Mouse (Mus musculus) hindbrain, embryonic 12.5 days (tissue): ENCODE data around the gene Gm7029. TPM values are rescaled to one million over a fixed set of nuclear protein-coding genes. Genes with fewer than 3 reads are reported as not detected.

Source experiments
- ATAC-seq: fragments of 200-750 bp; cut with Nextera tagmentation; 2 replicates; pipeline ENCODE4 v1.8.0; 2017; ENCODE audit warnings: moderate TSS enrichment; ENCODE audit not compliant: low FRiP score
- H3K27ac ChIP-seq: fragments of 300-500 bp; sonication (generic); 2 replicates; pipeline ENCODE4 v1.5.1; 2016; ENCODE audit warnings: mild to moderate bottlenecking
- H3K27me3 ChIP-seq: fragments of 300-500 bp; sonication (generic); 2 replicates; pipeline ENCODE4 v1.6.1; 2016; ENCODE audit warnings: mild to moderate bottlenecking
- H3K36me3 ChIP-seq: fragments of 300-500 bp; sonication (generic); 2 replicates; pipeline ENCODE4 v1.6.1; 2016; ENCODE audit warnings: mild to moderate bottlenecking
- H3K4me1 ChIP-seq: fragments of 300-500 bp; sonication (generic); 2 replicates; pipeline ENCODE4 v1.6.1; 2016
- H3K4me2 ChIP-seq: fragments of 300-500 bp; sonication (generic); replicated peaks from 2 replicates; pipeline ENCODE4 v1.6.1; 2016; ENCODE audit warnings: mild to moderate bottlenecking
- H3K4me3 ChIP-seq: fragments of 300-500 bp; sonication (generic); 2 replicates; pipeline ENCODE4 v1.5.1; 2016; ENCODE audit warnings: mild to moderate bottlenecking
- H3K9ac ChIP-seq: fragments of 300-500 bp; sonication (generic); 2 replicates; pipeline ENCODE4 v1.6.1; 2016; ENCODE audit warnings: mild to moderate bottlenecking, moderate library complexity
- H3K9me3 ChIP-seq: fragments of 300-500 bp; sonication (generic); replicated peaks from 2 replicates; pipeline ENCODE4 v1.6.1; 2016; ENCODE audit warnings: mild to moderate bottlenecking
- WGBS: fragments of 180-500 bp; shearing (Covaris S2); methylation state at CpG from one replicate; pipeline ENCODE4 v1.1.7; 2016; 5-methylcytosine and 5-hydroxymethylcytosine counted together
- polyA plus RNA-seq: library from polyadenylated mRNA; unstranded; fragments of >200 nt; fragmentation: Nextera tagmentation; extraction: Ambion mirVana; gene quantifications from 2 replicates; pipeline ENCODE4 v1.2.1, GENCODE M21; 2016

Gene Gm7029
- polyA plus RNA-seq, 1 experiment from 2014 or later = not detected

DNA sequence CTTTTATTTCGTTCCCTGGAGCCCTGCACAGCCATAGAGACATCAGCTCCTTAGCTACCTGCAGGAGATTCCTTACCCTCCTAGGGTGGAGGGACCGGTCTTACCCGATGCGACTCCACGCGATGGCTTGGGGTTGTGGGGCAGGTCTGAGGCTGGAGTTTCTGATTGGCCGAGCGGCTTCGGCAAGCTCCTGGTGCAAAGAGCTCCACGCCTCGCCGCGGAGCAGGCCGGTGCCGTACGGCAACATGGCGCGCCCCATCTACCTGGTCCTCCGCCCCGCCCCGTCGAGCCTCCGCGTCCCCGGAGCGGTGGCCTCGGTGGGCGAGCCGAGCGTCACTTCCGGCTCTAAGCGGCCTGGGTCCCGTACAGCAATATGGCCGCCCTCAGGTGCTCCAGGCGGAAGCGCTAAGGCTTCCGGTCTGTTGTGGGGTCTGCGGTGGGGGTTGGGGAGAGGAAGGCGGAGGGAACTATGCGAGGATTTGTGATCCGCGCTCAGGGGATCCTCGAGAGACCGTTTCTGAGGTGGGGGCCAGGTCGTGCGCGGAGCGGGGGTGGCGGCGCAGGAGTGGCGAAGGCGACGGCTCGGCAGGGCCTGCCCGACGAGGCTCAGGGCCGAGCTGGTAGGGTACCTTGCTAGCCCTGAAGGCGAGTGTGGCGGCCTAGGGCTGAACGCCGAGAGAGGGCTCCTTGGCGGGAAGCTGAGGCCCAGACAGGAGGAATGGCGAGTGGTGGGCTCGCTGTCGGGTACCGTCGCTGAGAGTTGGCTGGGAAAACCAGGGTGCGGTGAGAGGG lies 35.6 kb downstream of the Gm7029 start, which contains the start of gene Daxx:
Gene Daxx, plus strand, starts transcription at position 338 of the 792 bp plus-strand sequence.
- peak within 1 kb of the TSS; percentile 82 for H3K4me3 ChIP-seq
- under 1% methylated on average over 68 of the region's 68 CpGs for WGBS
- peak; percentile 96 for ATAC-seq
- H3K27ac ChIP-seq = peak within 1 kb of the TSS; percentile 92
- peak within 1 kb of the TSS; percentile 97 for H3K4me2 ChIP-seq
- no peaks in the 10 kb centered on the region for H3K9me3 ChIP-seq
- peak within 1 kb of the TSS; percentile 87 for H3K9ac ChIP-seq
- H3K4me1 ChIP-seq = peaks cover 23% of the 10 kb centered on the region
- peaks cover 32% of the 10 kb centered on the region for H3K36me3 ChIP-seq
- H3K27me3 ChIP-seq = no peaks in the 10 kb centered on the region

DNA sequence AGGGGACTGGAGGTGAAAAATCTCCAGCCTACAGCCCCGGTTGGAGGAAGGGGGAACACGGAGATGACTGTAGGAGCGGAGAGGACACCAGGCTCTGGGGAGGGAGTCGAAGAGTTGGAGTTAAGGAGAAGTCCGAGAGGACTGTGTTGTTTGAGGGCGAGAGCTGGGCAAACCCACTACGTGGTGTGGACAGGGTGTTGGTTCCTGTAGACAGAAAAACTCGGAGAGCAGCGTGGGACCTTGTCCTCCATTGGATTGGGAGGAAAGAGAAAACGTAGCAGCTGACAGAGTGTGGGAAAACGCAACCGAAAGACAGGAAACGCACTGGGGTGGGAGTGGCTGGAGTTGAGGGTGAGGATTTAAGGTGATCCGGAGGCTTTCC lies 36.2 kb downstream of the Gm7029 start:
- peak overlapping the region; percentile 82 for H3K4me3 ChIP-seq
- peak overlapping the region; percentile 92 for H3K27ac ChIP-seq
- H3K4me1 ChIP-seq = peaks cover 25% of the 10 kb centered on the region
- peak overlapping the region; percentile 97 for H3K4me2 ChIP-seq
- H3K36me3 ChIP-seq = peaks cover 37% of the 10 kb centered on the region
- H3K9ac ChIP-seq = peak overlapping the region; percentile 87
- peak; percentile 5; the same call in 1 of the 2 replicates for ATAC-seq
- no peaks in the 10 kb centered on the region for H3K27me3 ChIP-seq
- WGBS = under 1% methylated on average over 14 of the region's 14 CpGs
- no peaks in the 10 kb centered on the region for H3K9me3 ChIP-seq

DNA sequence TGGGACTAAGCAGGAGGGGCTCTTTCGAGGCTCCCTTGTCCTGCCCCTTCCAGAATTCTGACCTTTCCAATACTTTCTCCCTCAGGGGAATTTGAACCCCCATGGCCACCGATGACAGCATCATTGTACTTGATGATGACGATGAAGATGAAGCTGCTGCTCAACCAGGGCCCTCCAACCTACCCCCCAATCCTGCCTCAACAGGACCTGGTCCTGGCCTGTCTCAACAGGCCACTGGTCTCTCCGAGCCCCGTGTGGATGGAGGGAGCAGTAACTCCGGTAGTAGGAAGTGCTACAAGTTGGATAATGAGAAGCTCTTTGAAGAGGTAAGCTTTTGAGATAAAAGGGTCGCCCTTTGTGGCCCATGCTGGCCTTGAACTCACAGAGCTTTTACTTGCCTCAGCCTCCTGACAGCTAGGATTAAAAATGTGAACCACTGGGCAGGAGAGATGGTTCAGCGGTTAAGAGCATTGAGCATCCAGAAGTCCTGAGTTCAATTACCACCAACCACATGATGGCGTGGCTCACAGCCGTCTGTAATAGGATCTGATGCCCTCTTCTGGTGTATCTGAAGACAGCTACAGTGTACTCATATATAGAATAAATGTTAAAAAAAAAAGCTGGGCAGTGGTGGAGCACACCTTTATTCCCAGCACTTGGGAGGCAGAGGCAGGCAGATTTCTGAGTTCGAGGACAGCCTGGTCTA lies 36.9 kb downstream of the Gm7029 start:
- no peaks in the 10 kb centered on the region for H3K27me3 ChIP-seq
- peak overlapping the region; percentile 87 for H3K9ac ChIP-seq
- H3K4me3 ChIP-seq = peak overlapping the region; percentile 82
- peaks cover 29% of the 10 kb centered on the region for H3K4me1 ChIP-seq
- no peak overlapping the region for H3K27ac ChIP-seq
- no peaks in the 10 kb centered on the region for H3K9me3 ChIP-seq
- peak overlapping the region; percentile 97 for H3K4me2 ChIP-seq
- H3K36me3 ChIP-seq = peaks cover 41% of the 10 kb centered on the region
- WGBS = 57% methylated on average over 11 of the region's 11 CpGs
- no peak for ATAC-seq

DNA sequence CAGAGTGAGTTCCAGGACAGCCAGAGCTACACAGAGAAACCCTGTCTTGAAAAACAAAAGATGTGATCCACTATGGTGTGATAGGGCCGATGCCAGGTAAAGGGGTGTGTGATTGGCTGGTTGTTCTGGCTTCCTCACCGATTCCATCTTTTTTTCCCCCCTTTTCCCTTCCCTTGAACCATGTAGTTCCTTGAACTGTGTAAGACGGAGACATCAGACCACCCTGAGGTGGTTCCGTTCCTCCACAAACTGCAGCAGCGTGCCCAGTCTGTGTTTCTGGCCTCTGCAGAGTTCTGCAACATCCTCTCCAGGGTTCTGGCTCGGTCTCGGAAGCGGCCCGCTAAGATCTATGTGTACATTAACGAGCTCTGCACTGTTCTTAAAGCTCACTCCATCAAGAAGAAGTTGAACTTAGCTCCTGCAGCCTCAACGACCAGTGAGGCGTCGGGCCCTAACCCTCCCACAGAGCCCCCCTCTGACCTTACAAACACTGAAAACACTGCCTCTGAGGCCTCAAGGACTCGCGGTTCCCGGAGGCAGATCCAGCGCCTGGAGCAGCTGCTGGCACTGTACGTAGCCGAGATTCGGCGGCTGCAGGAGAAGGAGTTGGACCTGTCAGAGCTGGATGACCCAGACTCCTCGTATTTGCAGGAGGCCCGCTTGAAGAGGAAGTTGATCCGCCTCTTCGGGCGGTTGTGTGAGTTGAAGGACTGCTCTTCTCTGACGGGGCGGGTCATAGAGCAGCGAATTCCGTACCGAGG lies 37.6 kb downstream of the Gm7029 start:
- no peaks in the 10 kb centered on the region for H3K9me3 ChIP-seq
- H3K4me2 ChIP-seq = no peak overlapping the region
- no peak overlapping the region for H3K4me3 ChIP-seq
- WGBS = 92% methylated on average over 31 of the region's 31 CpGs
- H3K27ac ChIP-seq = no peak overlapping the region
- H3K4me1 ChIP-seq = peaks cover 29% of the 10 kb centered on the region
- ATAC-seq = no peak
- peaks cover 41% of the 10 kb centered on the region for H3K36me3 ChIP-seq
- no peak overlapping the region for H3K9ac ChIP-seq
- no peaks in the 10 kb centered on the region for H3K27me3 ChIP-seq

DNA sequence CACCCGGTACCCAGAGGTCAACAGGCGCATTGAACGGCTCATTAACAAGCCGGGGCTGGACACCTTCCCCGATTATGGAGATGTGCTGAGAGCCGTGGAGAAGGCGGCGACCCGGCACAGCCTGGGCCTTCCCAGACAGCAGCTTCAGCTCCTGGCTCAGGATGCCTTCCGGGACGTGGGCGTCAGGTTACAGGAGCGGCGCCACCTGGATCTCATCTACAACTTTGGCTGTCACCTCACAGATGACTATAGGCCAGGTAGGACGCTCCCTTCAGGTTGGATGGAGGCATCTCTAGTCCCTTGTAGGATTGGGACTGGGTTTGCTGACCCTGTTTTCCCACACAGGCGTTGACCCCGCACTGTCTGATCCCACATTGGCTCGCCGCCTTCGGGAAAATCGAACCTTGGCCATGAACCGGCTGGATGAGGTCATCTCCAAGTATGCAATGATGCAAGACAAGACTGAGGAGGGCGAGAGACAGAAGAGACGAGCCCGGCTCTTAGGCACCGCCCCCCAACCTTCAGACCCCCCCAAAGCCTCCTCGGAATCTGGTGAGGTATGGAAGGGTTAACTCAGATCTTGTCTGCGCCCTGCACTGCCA lies 38.3 kb downstream of the Gm7029 start:
- H3K4me3 ChIP-seq = no peak overlapping the region
- peaks cover 41% of the 10 kb centered on the region for H3K36me3 ChIP-seq
- H3K27ac ChIP-seq = no peak overlapping the region
- no peak overlapping the region for H3K9ac ChIP-seq
- WGBS = 90% methylated on average over 28 of the region's 28 CpGs
- H3K9me3 ChIP-seq = no peaks in the 10 kb centered on the region
- no peak for ATAC-seq
- peaks cover 33% of the 10 kb centered on the region for H3K4me1 ChIP-seq
- no peak overlapping the region for H3K4me2 ChIP-seq
- no peaks in the 10 kb centered on the region for H3K27me3 ChIP-seq

DNA sequence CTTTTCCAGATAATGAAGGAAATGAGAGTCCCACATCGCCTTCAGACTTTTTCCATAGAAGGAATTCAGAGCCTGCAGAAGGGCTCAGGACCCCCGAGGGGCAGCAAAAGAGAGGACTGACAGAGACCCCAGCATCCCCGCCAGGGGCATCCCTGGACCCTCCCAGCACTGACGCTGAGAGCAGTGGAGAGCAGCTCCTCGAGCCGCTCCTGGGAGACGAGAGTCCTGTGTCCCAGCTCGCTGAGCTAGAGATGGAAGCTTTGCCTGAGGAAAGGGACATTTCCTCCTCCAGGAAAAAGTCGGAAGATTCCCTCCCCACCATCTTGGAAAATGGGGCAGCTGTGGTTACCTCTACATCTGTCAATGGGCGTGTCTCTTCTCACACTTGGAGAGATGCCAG lies 39.6 kb downstream of the Gm7029 start:
- H3K27me3 ChIP-seq = 0 out of 2 replicates have a peak, but pooled peaks cover 4% of the 10 kb centered on the region
- peaks cover 33% of the 10 kb centered on the region for H3K4me1 ChIP-seq
- WGBS = 89% methylated on average over 10 of the region's 10 CpGs
- H3K4me2 ChIP-seq = no peak overlapping the region
- no peak overlapping the region for H3K4me3 ChIP-seq
- no peak overlapping the region for H3K27ac ChIP-seq
- H3K9ac ChIP-seq = no peak overlapping the region
- H3K9me3 ChIP-seq = no peaks in the 10 kb centered on the region
- H3K36me3 ChIP-seq = peaks cover 47% of the 10 kb centered on the region
- ATAC-seq = no peak

DNA sequence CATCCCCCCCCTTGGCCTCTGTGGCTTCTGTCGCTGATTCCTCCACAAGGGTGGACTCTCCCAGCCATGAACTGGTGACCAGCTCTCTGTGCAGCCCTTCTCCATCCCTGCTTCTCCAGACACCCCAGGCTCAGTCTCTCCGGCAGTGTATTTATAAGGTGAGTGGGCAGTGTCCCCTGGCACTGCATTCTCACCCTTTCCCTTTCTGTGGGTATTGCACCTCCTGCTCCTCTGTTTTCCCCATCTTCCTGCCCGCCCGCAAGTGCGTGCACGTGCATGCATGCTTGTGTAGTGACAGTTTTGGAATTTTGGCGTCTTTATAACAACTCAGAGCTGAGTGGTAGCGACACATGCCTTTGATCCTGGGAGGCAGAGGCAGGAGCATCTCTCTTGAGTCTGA lies 40.3 kb downstream of the Gm7029 start:
- H3K4me3 ChIP-seq = no peak overlapping the region
- no peak overlapping the region for H3K9ac ChIP-seq
- H3K4me2 ChIP-seq = no peak overlapping the region
- H3K27ac ChIP-seq = no peak overlapping the region
- H3K36me3 ChIP-seq = peaks cover 47% of the 10 kb centered on the region
- H3K4me1 ChIP-seq = peaks cover 37% of the 10 kb centered on the region
- ATAC-seq = no peak
- no peaks in the 10 kb centered on the region for H3K9me3 ChIP-seq
- 0 out of 2 replicates have a peak, but pooled peaks cover 9% of the 10 kb centered on the region for H3K27me3 ChIP-seq
- 96% methylated on average over 8 of the region's 8 CpGs for WGBS

DNA sequence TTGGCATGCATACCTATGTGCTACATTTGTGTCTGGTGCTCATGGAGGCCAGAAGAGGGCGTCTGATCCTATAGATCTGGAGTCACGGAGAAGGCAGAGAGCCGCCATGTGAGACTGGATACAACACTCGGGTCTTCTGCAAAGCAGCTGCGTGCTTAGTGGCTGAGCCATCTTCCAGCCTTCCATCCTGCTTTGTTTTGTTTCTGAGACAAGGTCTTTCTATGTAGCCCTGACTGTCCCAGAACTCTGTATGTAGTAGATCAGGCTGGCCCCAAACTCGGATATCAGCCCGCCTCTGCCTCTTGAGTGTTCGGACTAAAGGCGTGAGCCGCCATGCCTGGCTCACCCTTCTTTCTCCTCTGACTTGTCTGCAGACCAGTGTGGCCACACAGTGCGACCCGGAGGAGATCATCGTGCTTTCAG lies 41.3 kb downstream of the Gm7029 start:
- Histone ChIP-seq H3K4me3 (no peak overlapping the region; the same call in 1 of the 2 replicates), H3K9ac (no peak overlapping the region), H3K4me1 (peaks cover 45% of the 10 kb centered on the region), H3K36me3 (peaks cover 47% of the 10 kb centered on the region), H3K9me3 (no peaks in the 10 kb centered on the region), H3K27ac (peak overlapping the region; percentile 30), H3K27me3 (0 out of 2 replicates have a peak, but pooled peaks cover 9% of the 10 kb centered on the region), H3K4me2 (peak overlapping the region; percentile 46)
- ATAC-seq = no peak
- 72% methylated on average over 13 of the region's 13 CpGs for WGBS

DNA sequence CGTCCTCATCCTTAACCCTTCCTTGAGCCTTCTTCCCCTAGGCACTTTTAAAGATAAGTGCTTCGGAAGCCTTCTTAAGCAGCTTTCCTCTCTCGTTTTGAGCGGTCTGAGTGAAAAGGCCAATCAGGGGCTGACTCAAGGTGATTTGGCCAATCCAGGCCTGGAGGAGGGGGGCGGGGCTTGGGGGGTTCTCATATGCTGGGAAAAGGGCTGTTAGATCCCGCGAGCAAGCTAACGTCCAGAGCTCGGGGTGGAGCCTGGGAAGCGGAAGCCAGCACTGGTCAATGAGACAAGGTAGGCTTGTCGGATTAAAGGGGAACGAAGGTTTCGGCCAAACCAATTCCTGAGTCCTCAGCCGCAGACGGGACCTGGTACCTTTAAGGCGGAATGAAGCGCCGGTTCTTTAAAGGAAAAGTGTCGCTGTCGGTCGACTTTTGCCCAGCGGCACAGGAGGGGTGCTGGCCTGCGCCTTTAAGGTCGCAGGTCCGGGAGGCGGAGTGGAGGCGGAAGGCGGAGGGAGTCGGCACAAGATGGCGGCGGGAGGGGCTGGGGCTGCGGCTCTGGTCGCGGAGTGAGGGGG lies 42.1 kb downstream of the Gm7029 start, which contains the start of the genes Tapbp and Zbtb22:
Gene Tapbp, plus strand, starts transcription at position 229 of the 580 bp plus-strand sequence.
Gene Zbtb22, plus strand, starts transcription at position 234 of the 580 bp plus-strand sequence.
- H3K9me3 ChIP-seq = no peaks in the 10 kb centered on the region
- WGBS = 1% methylated on average over 34 of the region's 34 CpGs
- H3K27ac ChIP-seq = peak within 1 kb of the TSS; percentile 89
- H3K27me3 ChIP-seq = 0 out of 2 replicates have a peak, but pooled peaks cover 9% of the 10 kb centered on the region
- peak within 1 kb of the TSS; percentile 56 for H3K4me3 ChIP-seq
- peak within 1 kb of the TSS; percentile 46 for H3K4me2 ChIP-seq
- H3K4me1 ChIP-seq = peaks cover 44% of the 10 kb centered on the region
- peak; percentile 90 for ATAC-seq
- peak within 1 kb of the TSS; percentile 70 for H3K9ac ChIP-seq
- peaks cover 47% of the 10 kb centered on the region for H3K36me3 ChIP-seq

DNA sequence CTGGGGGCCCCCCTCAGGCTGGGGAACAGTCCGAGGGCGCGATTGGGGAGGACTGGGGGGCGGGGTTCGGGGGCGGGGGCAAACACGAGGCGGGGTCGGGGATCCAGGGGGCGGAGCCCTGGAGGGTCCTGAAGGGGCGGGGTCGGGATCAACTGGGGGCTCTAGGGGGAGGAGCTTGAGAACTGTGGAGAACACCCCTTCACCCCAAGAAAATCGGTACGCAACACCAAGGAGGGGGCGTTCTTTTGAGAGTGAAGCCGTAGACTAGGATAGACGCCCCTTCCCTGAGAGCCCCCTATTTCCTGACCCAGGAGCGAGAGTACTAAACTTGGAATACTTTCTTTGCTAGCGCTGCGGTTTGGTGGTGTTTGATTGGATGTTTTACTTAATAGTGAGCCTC lies 42.7 kb downstream of the Gm7029 start:
- 0 out of 2 replicates have a peak, but pooled peaks cover 9% of the 10 kb centered on the region for H3K27me3 ChIP-seq
- peak overlapping the region; percentile 70 for H3K9ac ChIP-seq
- no peaks in the 10 kb centered on the region for H3K9me3 ChIP-seq
- peak overlapping the region; percentile 56 for H3K4me3 ChIP-seq
- peak; percentile 14 for ATAC-seq
- WGBS = under 1% methylated on average over 14 of the region's 20 CpGs
- peaks cover 42% of the 10 kb centered on the region for H3K4me1 ChIP-seq
- H3K27ac ChIP-seq = peak overlapping the region; percentile 89
- H3K36me3 ChIP-seq = peaks cover 43% of the 10 kb centered on the region
- H3K4me2 ChIP-seq = peak overlapping the region; percentile 46
